Mouse (Mus musculus): Measurements from ENCODE around the gene Csf1. TPM values are rescaled to one million over a fixed set of nuclear protein-coding genes. Genes with fewer than 3 reads are reported as not detected.
"Not testable (repeated sequence)": the region's sequence is repeated elsewhere in the genome, so short reads cannot be mapped to it uniquely, and the experiment has no call there.

Csf1 gene
- polyA plus RNA-seq, 1 experiment from 2014 or later, result 9.8 TPM

- Histone ChIP-seq H3K9me3 (no peaks in the 10 kb centered on the region), H3K27ac (0 out of 2 replicates have a peak overlapping the region, but pooled peaks have one; percentile 90), H3K4me1 (peaks cover 34% of the 10 kb centered on the region), H3K36me3 (peaks cover 41% of the 10 kb centered on the region), H3K27me3 (no peaks in the 10 kb centered on the region), H3K4me3 (no peak overlapping the region), H3K4me2 (no peak overlapping the region), H3K9ac (no peak overlapping the region)
- 25% methylated on average over 3 of the region's 3 CpGs for WGBS
- ATAC-seq (ENCODE audit: insufficient number of reproducible peaks, insufficient read depth, low FRiP score, low TSS enrichment, low read depth), result no peak
These were observed 17.2 kb downstream of the Csf1 start for GRCm38 (mm10) chr3:107743107-107743506.

GRCm38 (mm10) chr3:107742071-107742710 lies 18.1 kb downstream of the Csf1 start:
- H3K9ac ChIP-seq, result 0 out of 2 replicates have a peak overlapping the region, but pooled peaks have one; percentile 44
- ATAC-seq (ENCODE audit: insufficient number of reproducible peaks, insufficient read depth, low FRiP score, low TSS enrichment, low read depth), result no peak
- H3K4me1 ChIP-seq, result peaks cover 39% of the 10 kb centered on the region
- no peaks in the 10 kb centered on the region for H3K27me3 ChIP-seq
- 89% methylated on average over 10 of the region's 10 CpGs for WGBS
- H3K4me2 ChIP-seq, result no peak overlapping the region
- peak overlapping the region; percentile 90 for H3K27ac ChIP-seq
- peaks cover 37% of the 10 kb centered on the region for H3K36me3 ChIP-seq
- no peak overlapping the region for H3K4me3 ChIP-seq
- no peaks in the 10 kb centered on the region for H3K9me3 ChIP-seq

DNA sequence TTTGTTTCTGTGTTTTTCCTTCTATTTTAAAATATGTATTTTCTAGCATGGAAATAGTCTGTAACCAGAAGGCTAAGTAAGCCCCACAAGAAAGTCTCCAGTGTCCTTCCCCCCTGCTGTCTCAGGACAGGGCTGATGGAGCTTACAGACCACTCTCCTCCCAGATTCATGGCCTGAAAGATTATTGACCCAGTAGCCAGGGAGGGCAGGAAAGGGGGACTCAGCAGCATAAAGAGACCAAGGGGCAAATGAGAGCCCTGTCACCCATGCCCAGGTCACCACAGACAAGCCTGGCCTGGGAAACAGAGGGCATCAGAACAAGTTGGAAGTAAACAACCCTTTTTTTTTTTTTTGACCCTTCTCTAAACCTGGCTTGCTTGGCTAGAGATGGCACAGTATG lies 18.9 kb downstream of the Csf1 start:
- Histone ChIP-seq H3K9ac (0 out of 2 replicates have a peak overlapping the region, but pooled peaks have one; percentile 44), H3K4me3 (no peak overlapping the region), H3K9me3 (no peaks in the 10 kb centered on the region), H3K27ac (peak overlapping the region; percentile 90), H3K36me3 (peaks cover 30% of the 10 kb centered on the region), H3K4me1 (peaks cover 39% of the 10 kb centered on the region), H3K4me2 (no peak overlapping the region), H3K27me3 (no peaks in the 10 kb centered on the region)
- no peak for ATAC-seq (ENCODE audit: insufficient number of reproducible peaks, insufficient read depth, low FRiP score, low TSS enrichment, low read depth)

GRCm38 (mm10) chr3:107740578-107741207 lies 19.6 kb downstream of the Csf1 start:
- Histone ChIP-seq H3K36me3 (peaks cover 23% of the 10 kb centered on the region), H3K4me3 (no peak overlapping the region), H3K9me3 (no peaks in the 10 kb centered on the region), H3K9ac (0 out of 2 replicates have a peak overlapping the region, but pooled peaks have one; percentile 44), H3K27me3 (no peaks in the 10 kb centered on the region), H3K4me1 (peaks cover 39% of the 10 kb centered on the region), H3K4me2 (peak overlapping the region; percentile 18), H3K27ac (peak overlapping the region; percentile 90)
- WGBS, result 6% methylated on average over 6 of the region's 6 CpGs
- ATAC-seq (ENCODE audit: insufficient number of reproducible peaks, insufficient read depth, low FRiP score, low TSS enrichment, low read depth), result peak; percentile 83

- H3K4me2 ChIP-seq, result peak overlapping the region; percentile 18; the same call in 1 of the 2 replicates
- H3K4me3 ChIP-seq, result no peak overlapping the region
- H3K27me3 ChIP-seq, result no peaks in the 10 kb centered on the region
- peak overlapping the region; percentile 90 for H3K27ac ChIP-seq
- H3K9me3 ChIP-seq, result no peaks in the 10 kb centered on the region
- no peak overlapping the region for H3K9ac ChIP-seq
- no peak for ATAC-seq (ENCODE audit: insufficient number of reproducible peaks, insufficient read depth, low FRiP score, low TSS enrichment, low read depth)
- whole genome bisulfite sequencing, result 62% methylated on average over 2 of the region's 2 CpGs
- peaks cover 17% of the 10 kb centered on the region for H3K36me3 ChIP-seq
- H3K4me1 ChIP-seq, result peaks cover 39% of the 10 kb centered on the region
These were observed 20.3 kb downstream of the Csf1 start for GRCm38 (mm10) chr3:107739966-107740365.

- Histone ChIP-seq H3K4me3 (no peak overlapping the region), H3K36me3 (peaks cover 17% of the 10 kb centered on the region), H3K27ac (peak overlapping the region; percentile 90), H3K4me2 (no peak overlapping the region), H3K9me3 (no peaks in the 10 kb centered on the region), H3K27me3 (no peaks in the 10 kb centered on the region), H3K4me1 (peaks cover 39% of the 10 kb centered on the region), H3K9ac (no peak overlapping the region)
- WGBS, result 77% methylated on average over 3 of the region's 3 CpGs
- no peak for ATAC-seq (ENCODE audit: insufficient number of reproducible peaks, insufficient read depth, low FRiP score, low TSS enrichment, low read depth)
These were observed 20.8 kb downstream of the Csf1 start for GRCm38 (mm10) chr3:107739456-107739855.

DNA sequence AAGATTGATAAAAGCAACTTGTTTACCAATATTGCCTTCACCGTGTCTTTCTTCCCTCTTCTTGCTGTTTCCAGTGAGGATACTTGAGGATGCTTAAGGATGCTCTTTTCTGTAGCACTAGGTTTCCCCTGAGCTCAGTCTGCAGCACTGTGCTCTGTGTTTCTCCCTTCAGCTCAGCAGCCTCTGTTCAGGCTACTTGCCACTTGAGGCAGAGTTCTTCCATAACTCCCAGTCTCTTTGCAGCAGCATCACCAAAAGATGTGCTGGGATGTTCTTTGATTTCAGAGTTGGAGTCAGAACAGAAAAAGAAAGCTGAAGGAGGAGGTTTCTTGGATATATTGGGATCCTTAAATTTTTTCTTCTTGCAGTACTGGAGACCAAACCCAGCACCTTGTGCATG lies 21.6 kb downstream of the Csf1 start:
- no peak overlapping the region for H3K4me3 ChIP-seq
- H3K9ac ChIP-seq, result no peak overlapping the region
- H3K27ac ChIP-seq, result no peak overlapping the region
- WGBS, result 82% methylated on average over 1 of the region's 1 CpGs
- no peak for ATAC-seq (ENCODE audit: insufficient number of reproducible peaks, insufficient read depth, low FRiP score, low TSS enrichment, low read depth)
- no peak overlapping the region for H3K4me2 ChIP-seq
- peaks cover 17% of the 10 kb centered on the region for H3K36me3 ChIP-seq
- peaks cover 39% of the 10 kb centered on the region for H3K4me1 ChIP-seq
- no peaks in the 10 kb centered on the region for H3K9me3 ChIP-seq
- no peaks in the 10 kb centered on the region for H3K27me3 ChIP-seq

GRCm38 (mm10) chr3:107737609-107738190 lies 22.6 kb downstream of the Csf1 start:
- no peaks in the 10 kb centered on the region for H3K9me3 ChIP-seq
- H3K4me2 ChIP-seq, result no peak overlapping the region
- H3K27ac ChIP-seq, result no peak overlapping the region
- no peak overlapping the region for H3K9ac ChIP-seq
- ATAC-seq (ENCODE audit: insufficient number of reproducible peaks, insufficient read depth, low FRiP score, low TSS enrichment, low read depth), result no peak
- H3K4me1 ChIP-seq, result peaks cover 38% of the 10 kb centered on the region
- no peak overlapping the region for H3K4me3 ChIP-seq
- H3K36me3 ChIP-seq, result peaks cover 12% of the 10 kb centered on the region
- no peaks in the 10 kb centered on the region for H3K27me3 ChIP-seq
- WGBS, result 68% methylated on average over 1 of the region's 1 CpGs

GRCm38 (mm10) chr3:107735620-107736019 lies 24.6 kb downstream of the Csf1 start:
- H3K4me1 ChIP-seq, result peaks cover 17% of the 10 kb centered on the region
- ATAC-seq (ENCODE audit: insufficient number of reproducible peaks, insufficient read depth, low FRiP score, low TSS enrichment, low read depth); H3K4me2 ChIP-seq; H3K9ac ChIP-seq; H3K27me3 ChIP-seq; H3K27ac ChIP-seq; H3K36me3 ChIP-seq; H3K4me3 ChIP-seq; H3K9me3 ChIP-seq: not testable (repeated sequence)
- 95% methylated on average over 13 of the region's 13 CpGs for WGBS

DNA sequence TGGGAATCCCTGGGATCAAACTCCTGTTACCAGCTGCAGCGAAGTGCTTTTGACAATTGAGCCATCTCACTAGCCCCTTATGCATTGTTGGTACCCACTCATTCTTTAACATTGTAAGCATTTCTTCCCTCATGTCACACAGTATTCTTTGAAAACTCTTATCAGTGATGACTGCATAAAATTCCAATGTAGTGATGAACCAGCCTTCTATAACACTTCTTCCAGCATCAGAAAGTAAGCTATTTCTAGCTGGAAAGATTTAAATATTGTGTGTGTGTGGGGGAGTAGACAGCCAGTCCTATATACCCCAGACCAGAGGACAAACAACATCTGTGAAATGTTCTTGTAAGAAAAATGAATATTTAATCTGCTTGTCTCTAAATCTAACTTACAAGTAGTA lies 26.9 kb downstream of the Csf1 start:
- Histone ChIP-seq H3K4me3 (no peak overlapping the region), H3K27me3 (no peaks in the 10 kb centered on the region), H3K36me3 (no peaks in the 10 kb centered on the region), H3K9me3 (no peaks in the 10 kb centered on the region), H3K4me2 (no peak overlapping the region), H3K27ac (no peak overlapping the region), H3K4me1 (peaks cover 10% of the 10 kb centered on the region), H3K9ac (no peak overlapping the region)
- no peak for ATAC-seq (ENCODE audit: insufficient number of reproducible peaks, insufficient read depth, low FRiP score, low TSS enrichment, low read depth)
- WGBS, result 88% methylated on average over 1 of the region's 1 CpGs

GRCm38 (mm10) chr3:107730236-107730635 lies 30.0 kb downstream of the Csf1 start:
- H3K4me1 ChIP-seq, result peaks cover 7% of the 10 kb centered on the region; the same call in 1 of the 2 replicates
- no peak for ATAC-seq (ENCODE audit: insufficient number of reproducible peaks, insufficient read depth, low FRiP score, low TSS enrichment, low read depth)
- no peaks in the 10 kb centered on the region for H3K36me3 ChIP-seq
- 16% methylated on average over 2 of the region's 2 CpGs for WGBS
- no peak overlapping the region for H3K4me3 ChIP-seq
- H3K4me2 ChIP-seq, result no peak overlapping the region
- no peak overlapping the region for H3K9ac ChIP-seq
- no peaks in the 10 kb centered on the region for H3K9me3 ChIP-seq
- H3K27ac ChIP-seq, result no peak overlapping the region
- no peaks in the 10 kb centered on the region for H3K27me3 ChIP-seq

GRCm38 (mm10) chr3:107728509-107728908 lies 31.8 kb downstream of the Csf1 start:
- peaks cover 7% of the 10 kb centered on the region; the same call in 1 of the 2 replicates for H3K4me1 ChIP-seq
- 33% methylated on average over 1 of the region's 1 CpGs for WGBS
- H3K27ac ChIP-seq, result no peak overlapping the region
- H3K9me3 ChIP-seq, result no peaks in the 10 kb centered on the region
- H3K4me2 ChIP-seq, result no peak overlapping the region
- no peak overlapping the region for H3K9ac ChIP-seq
- H3K4me3 ChIP-seq, result no peak overlapping the region
- no peaks in the 10 kb centered on the region for H3K36me3 ChIP-seq
- ATAC-seq (ENCODE audit: insufficient number of reproducible peaks, insufficient read depth, low FRiP score, low TSS enrichment, low read depth), result no peak
- no peaks in the 10 kb centered on the region for H3K27me3 ChIP-seq

Data from embryonic facial prominence, embryonic 13.5 days (tissue).